Mouse (Mus musculus): ENCODE results near the gene Sytl3. TPM values are rescaled to one million over a fixed set of nuclear protein-coding genes. Genes with fewer than 3 reads are reported as not detected.
"Not testable (repeated sequence)": the region's sequence is repeated elsewhere in the genome, so short reads cannot be mapped to it uniquely, and the experiment has no call there.

The Sytl3 gene
- total and polyA plus RNA-seq, 3 experiments, result 27.6 to 73.2 (median 59.3) TPM

DNA sequence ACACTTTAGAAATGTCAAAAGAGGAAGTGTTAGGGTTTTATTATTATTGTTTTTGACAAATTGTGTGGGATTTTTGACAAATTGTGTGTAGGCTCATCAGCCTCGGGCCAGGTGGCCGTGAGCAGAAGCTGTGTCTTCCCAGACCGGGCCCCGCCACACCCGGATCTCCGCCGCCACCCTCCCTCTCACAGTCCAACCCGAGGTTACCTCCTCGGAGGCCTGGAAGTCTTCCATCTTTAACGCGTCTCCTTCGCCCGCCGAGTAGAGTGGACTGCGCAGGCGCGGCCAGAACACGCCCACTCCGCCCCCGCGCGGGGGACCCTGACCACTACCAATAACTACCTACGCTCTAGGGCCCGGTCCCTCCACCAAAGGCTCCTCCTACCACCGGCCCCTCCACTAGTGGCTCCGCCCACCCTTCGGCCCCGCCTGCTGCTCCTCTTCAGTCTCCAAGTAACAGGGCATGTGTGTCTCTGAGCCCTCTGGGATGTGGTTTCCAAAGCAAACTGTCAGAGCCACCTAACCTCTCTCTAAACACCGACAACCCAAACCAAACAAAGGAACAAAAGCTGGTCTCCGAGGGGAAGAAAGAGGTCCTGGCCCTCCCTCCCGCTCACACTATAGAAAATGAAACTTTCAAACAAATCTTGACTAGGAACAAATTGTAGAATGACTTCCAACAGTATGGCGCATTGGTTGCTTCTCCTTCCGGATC lies 3.2 kb upstream of the Sytl3 start, which contains the start of gene Dynlt1f:
Gene Dynlt1f (minus strand): TSS at position 334 of the 715 bp plus-strand sequence.
- DNase-seq (ENCODE audit: extremely low read depth), result peak; percentile 47
- peak within 1 kb of the TSS; percentile 82 for H3K9ac ChIP-seq (ENCODE audit: insufficient read depth, low read depth)
- in situ Hi-C loops (cut with MboI; ENCODE audit: low pct_ligation_motif_present, low pct_unique_long_range_greater_than_20kb, low sequenced_read_pairs); dilution Hi-C loops (cut with MboI; ENCODE audit: extremely low pct_ligation_motif_present, extremely low pct_unique_long_range_greater_than_20kb, low sequenced_read_pairs); H3K4me1 ChIP-seq (ENCODE audit: control insufficient read depth in 1 of 2, insufficient read depth in 2 of 2); H3K9me3 ChIP-seq (replicated peaks; ENCODE audit: low read length); H3K27me3 ChIP-seq (replicated peaks); H3K79me2 ChIP-seq (replicated peaks; ENCODE audit: control insufficient read depth, extremely low read depth, insufficient read depth, poor library complexity, severe bottlenecking); H3K36me3 ChIP-seq (replicated peaks in 1 of 2; ENCODE audit: control insufficient read depth in 1 of 2, insufficient read depth in 1 of 2, low read length in 1 of 2): not testable (repeated sequence)
- H3K4me2 ChIP-seq (ENCODE audit: insufficient read depth, low read depth, poor library complexity, severe bottlenecking), result peak within 1 kb of the TSS; percentile 60; the same call in 1 of the 2 replicates
- H3K4me3 ChIP-seq (replicated peaks in 1 of 3; ENCODE audit: low read depth in 2 of 3, low read length in 2 of 3, poor library complexity in 1 of 3), result peak within 1 kb of the TSS; percentile 56 to 86 (median 72)
- TF ChIP-seq POLR2A (IDR thresholded peaks at IDR 0.05; ENCODE audit: low read depth, low read length) (0 out of 2 replicates have a peak, but pooled peaks have one; percentile 34), TBP (conservative IDR thresholded peaks at IDR 0.05; ENCODE audit: low read depth, low read length) (0 out of 2 replicates have a peak, but pooled peaks have one; percentile 8), NRF1 (IDR thresholded peaks at IDR 0.05; ENCODE audit: low read depth, low read length) (peak; percentile 66)
- peak within 1 kb of the TSS; percentile 93 for H3K27ac ChIP-seq (ENCODE audit: insufficient read depth, low read depth)

DNA sequence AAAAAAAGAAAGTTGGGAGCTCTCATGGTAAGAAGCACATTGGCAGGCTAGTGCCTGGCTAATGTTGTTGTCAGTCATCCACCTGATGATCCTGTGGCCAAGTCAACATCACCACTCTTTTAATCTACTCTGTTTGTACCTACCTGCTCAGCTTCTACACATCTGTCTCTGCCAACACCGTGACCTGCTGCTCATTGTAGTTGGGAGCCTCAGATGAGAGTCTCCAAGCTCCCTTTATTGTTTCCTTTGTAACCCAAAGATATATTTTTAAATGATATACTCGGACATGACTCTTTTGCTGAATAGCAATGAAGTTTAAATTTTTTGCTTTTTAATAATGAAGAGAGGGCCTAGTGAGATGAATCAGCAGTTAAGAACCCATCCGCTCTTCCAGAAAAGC lies 2.4 kb upstream of the Sytl3 start:
- H3K4me2 ChIP-seq (ENCODE audit: insufficient read depth, low read depth, poor library complexity, severe bottlenecking); H3K9ac ChIP-seq (ENCODE audit: insufficient read depth, low read depth); DNase-seq (ENCODE audit: extremely low read depth); in situ Hi-C loops (cut with MboI; ENCODE audit: low pct_ligation_motif_present, low pct_unique_long_range_greater_than_20kb, low sequenced_read_pairs); H3K4me1 ChIP-seq (ENCODE audit: control insufficient read depth in 1 of 2, insufficient read depth in 2 of 2); H3K27me3 ChIP-seq (replicated peaks); H3K36me3 ChIP-seq (replicated peaks in 1 of 2; ENCODE audit: control insufficient read depth in 1 of 2, insufficient read depth in 1 of 2, low read length in 1 of 2); H3K4me3 ChIP-seq (replicated peaks in 1 of 3; ENCODE audit: low read depth in 2 of 3, low read length in 2 of 3, poor library complexity in 1 of 3); H3K79me2 ChIP-seq (replicated peaks; ENCODE audit: control insufficient read depth, extremely low read depth, insufficient read depth, poor library complexity, severe bottlenecking); dilution Hi-C loops (cut with MboI; ENCODE audit: extremely low pct_ligation_motif_present, extremely low pct_unique_long_range_greater_than_20kb, low sequenced_read_pairs); H3K9me3 ChIP-seq (replicated peaks; ENCODE audit: low read length): not testable (repeated sequence)
- H3K27ac ChIP-seq (ENCODE audit: insufficient read depth, low read depth), result peak overlapping the region; percentile 93; the same call in 1 of the 2 replicates

DNA sequence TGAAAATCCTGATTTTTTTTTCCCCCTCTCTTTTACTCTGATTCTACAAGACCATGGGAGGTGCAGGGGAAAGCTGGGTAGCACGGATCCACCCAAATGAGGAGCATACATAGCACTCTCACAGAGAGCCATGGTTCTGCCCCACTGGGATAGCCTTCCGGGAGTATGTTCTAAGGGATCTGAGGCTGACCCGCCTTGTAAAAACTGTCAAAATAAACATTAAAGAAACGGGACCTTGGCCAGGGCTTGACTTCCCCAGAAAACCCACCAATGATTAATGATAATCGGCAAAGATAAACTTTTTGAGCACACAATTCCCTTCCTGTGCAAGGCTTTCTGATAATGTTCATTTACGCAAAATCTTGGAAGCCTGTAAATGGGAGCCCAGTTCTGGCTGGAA lies 1.7 kb downstream of the Sytl3 start:
- H3K9me3 ChIP-seq (replicated peaks; ENCODE audit: low read length); H3K27ac ChIP-seq (ENCODE audit: insufficient read depth, low read depth); H3K36me3 ChIP-seq (replicated peaks in 1 of 2; ENCODE audit: control insufficient read depth in 1 of 2, insufficient read depth in 1 of 2, low read length in 1 of 2); in situ Hi-C loops (cut with MboI; ENCODE audit: low pct_ligation_motif_present, low pct_unique_long_range_greater_than_20kb, low sequenced_read_pairs); dilution Hi-C loops (cut with MboI; ENCODE audit: extremely low pct_ligation_motif_present, extremely low pct_unique_long_range_greater_than_20kb, low sequenced_read_pairs); H3K27me3 ChIP-seq (replicated peaks); DNase-seq (ENCODE audit: extremely low read depth); H3K4me1 ChIP-seq (ENCODE audit: control insufficient read depth in 1 of 2, insufficient read depth in 2 of 2): not testable (repeated sequence)
- peak overlapping the region in 2 of 3 experiments; percentile 29 to 44 for H3K4me3 ChIP-seq (replicated peaks in 1 of 3; ENCODE audit: low read depth in 2 of 3, low read length in 2 of 3, poor library complexity in 1 of 3)
- peaks cover 14% of the 10 kb centered on the region for H3K79me2 ChIP-seq (replicated peaks; ENCODE audit: control insufficient read depth, extremely low read depth, insufficient read depth, poor library complexity, severe bottlenecking)
- peak overlapping the region; percentile 24 for H3K4me2 ChIP-seq (ENCODE audit: insufficient read depth, low read depth, poor library complexity, severe bottlenecking)
- peak overlapping the region; percentile 7; the same call in 1 of the 2 replicates for H3K9ac ChIP-seq (ENCODE audit: insufficient read depth, low read depth)

Data from CH12.LX (cell line).